Mouse (Mus musculus): ENCODE data around the gene Zcchc2. TPM values are rescaled to one million over a fixed set of nuclear protein-coding genes. Genes with fewer than 3 reads are reported as not detected.

Gene Zcchc2
- polyA plus RNA-seq, 1 experiment: 9.0 TPM

- peaks cover 2% of the 10 kb centered on the region for H3K4me1 ChIP-seq (ENCODE audit: control insufficient read depth, insufficient read depth, insufficient read length, low read length)
- TF ChIP-seq CTCF (IDR thresholded peaks at IDR 0.05; ENCODE audit: extremely low read depth, insufficient read length, insufficient replicate concordance, low read depth, low read length): no peak
- TF ChIP-seq POLR2A (IDR thresholded peaks at IDR 0.05; ENCODE audit: low read depth, low read length): no peak
- no peaks in the 10 kb centered on the region for H3K36me3 ChIP-seq (ENCODE audit: control insufficient read depth, insufficient read depth, low read length)
- WGBS: 48% methylated on average over 2 of the region's 2 CpGs
- no peak overlapping the region for H3K27ac ChIP-seq (ENCODE audit: insufficient read depth, low read depth, low read length)
- H3K27me3 ChIP-seq (ENCODE audit: control insufficient read depth, insufficient read depth, low read length): no peaks in the 10 kb centered on the region
- no peak overlapping the region for H3K4me3 ChIP-seq (ENCODE audit: low read depth, low read length)
Observed at GRCm38 (mm10) chr1:105995966-105996365, 5.8 kb downstream of the Zcchc2 start.

- Histone ChIP-seq H3K4me1 (ENCODE audit: control insufficient read depth, insufficient read depth, insufficient read length, low read length) (peaks cover 5% of the 10 kb centered on the region; the same call in 1 of the 2 replicates), H3K27ac (ENCODE audit: insufficient read depth, low read depth, low read length) (no peak overlapping the region), H3K27me3 (ENCODE audit: control insufficient read depth, insufficient read depth, low read length) (no peaks in the 10 kb centered on the region), H3K36me3 (ENCODE audit: control insufficient read depth, insufficient read depth, low read length) (no peaks in the 10 kb centered on the region), H3K4me3 (ENCODE audit: low read depth, low read length) (no peak overlapping the region)
- TF ChIP-seq POLR2A (IDR thresholded peaks at IDR 0.05; ENCODE audit: low read depth, low read length): no peak
- no peak for TF ChIP-seq CTCF (IDR thresholded peaks at IDR 0.05; ENCODE audit: extremely low read depth, insufficient read length, insufficient replicate concordance, low read depth, low read length)
- 28% methylated on average over 3 of the region's 3 CpGs for WGBS
Observed at GRCm38 (mm10) chr1:105997282-105997681, 7.1 kb downstream of the Zcchc2 start.

- H3K4me1 ChIP-seq (ENCODE audit: control insufficient read depth, insufficient read depth, insufficient read length, low read length): peaks cover 5% of the 10 kb centered on the region; the same call in 1 of the 2 replicates
- peaks cover 9% of the 10 kb centered on the region for H3K36me3 ChIP-seq (ENCODE audit: control insufficient read depth, insufficient read depth, low read length)
- no peak overlapping the region for H3K27ac ChIP-seq (ENCODE audit: insufficient read depth, low read depth, low read length)
- WGBS: 91% methylated on average over 2 of the region's 2 CpGs
- H3K4me3 ChIP-seq (ENCODE audit: low read depth, low read length): no peak overlapping the region
- no peaks in the 10 kb centered on the region for H3K27me3 ChIP-seq (ENCODE audit: control insufficient read depth, insufficient read depth, low read length)
- TF ChIP-seq POLR2A (IDR thresholded peaks at IDR 0.05; ENCODE audit: low read depth, low read length): no peak
- no peak for TF ChIP-seq CTCF (IDR thresholded peaks at IDR 0.05; ENCODE audit: extremely low read depth, insufficient read length, insufficient replicate concordance, low read depth, low read length)
Observed at GRCm38 (mm10) chr1:105999802-106000201, 9.6 kb downstream of the Zcchc2 start.

GRCm38 (mm10) chr1:106007581-106007980 lies 17.4 kb downstream of the Zcchc2 start:
- TF ChIP-seq POLR2A (IDR thresholded peaks at IDR 0.05; ENCODE audit: low read depth, low read length): no peak
- no peak for TF ChIP-seq CTCF (IDR thresholded peaks at IDR 0.05; ENCODE audit: extremely low read depth, insufficient read length, insufficient replicate concordance, low read depth, low read length)
- Histone ChIP-seq H3K36me3 (ENCODE audit: control insufficient read depth, insufficient read depth, low read length) (peaks cover 45% of the 10 kb centered on the region), H3K4me3 (ENCODE audit: low read depth, low read length) (no peak overlapping the region), H3K4me1 (ENCODE audit: control insufficient read depth, insufficient read depth, insufficient read length, low read length) (no peaks in the 10 kb centered on the region), H3K27ac (ENCODE audit: insufficient read depth, low read depth, low read length) (no peak overlapping the region), H3K27me3 (ENCODE audit: control insufficient read depth, insufficient read depth, low read length) (no peaks in the 10 kb centered on the region)
- 64% methylated on average over 1 of the region's 1 CpGs for WGBS

GRCm38 (mm10) chr1:106011097-106011496 lies 20.9 kb downstream of the Zcchc2 start:
- no peaks in the 10 kb centered on the region for H3K27me3 ChIP-seq (ENCODE audit: control insufficient read depth, insufficient read depth, low read length)
- H3K4me3 ChIP-seq (ENCODE audit: low read depth, low read length): no peak overlapping the region
- peaks cover 36% of the 10 kb centered on the region for H3K36me3 ChIP-seq (ENCODE audit: control insufficient read depth, insufficient read depth, low read length)
- TF ChIP-seq POLR2A (IDR thresholded peaks at IDR 0.05; ENCODE audit: low read depth, low read length) (no peak), CTCF (IDR thresholded peaks at IDR 0.05; ENCODE audit: extremely low read depth, insufficient read length, insufficient replicate concordance, low read depth, low read length) (no peak)
- H3K4me1 ChIP-seq (ENCODE audit: control insufficient read depth, insufficient read depth, insufficient read length, low read length): no peaks in the 10 kb centered on the region
- no peak overlapping the region for H3K27ac ChIP-seq (ENCODE audit: insufficient read depth, low read depth, low read length)
- WGBS: 76% methylated on average over 7 of the region's 7 CpGs

- Histone ChIP-seq H3K27ac (ENCODE audit: insufficient read depth, low read depth, low read length) (no peak overlapping the region), H3K4me3 (ENCODE audit: low read depth, low read length) (no peak overlapping the region), H3K27me3 (ENCODE audit: control insufficient read depth, insufficient read depth, low read length) (no peaks in the 10 kb centered on the region), H3K4me1 (ENCODE audit: control insufficient read depth, insufficient read depth, insufficient read length, low read length) (no peaks in the 10 kb centered on the region), H3K36me3 (ENCODE audit: control insufficient read depth, insufficient read depth, low read length) (peaks cover 33% of the 10 kb centered on the region)
- TF ChIP-seq CTCF (IDR thresholded peaks at IDR 0.05; ENCODE audit: extremely low read depth, insufficient read length, insufficient replicate concordance, low read depth, low read length) (no peak), POLR2A (IDR thresholded peaks at IDR 0.05; ENCODE audit: low read depth, low read length) (no peak)
- 92% methylated on average over 2 of the region's 2 CpGs for WGBS
Observed at GRCm38 (mm10) chr1:106013759-106014158, 23.6 kb downstream of the Zcchc2 start.

GRCm38 (mm10) chr1:106016262-106016661 lies 26.1 kb downstream of the Zcchc2 start:
- Histone ChIP-seq H3K4me3 (ENCODE audit: low read depth, low read length) (no peak overlapping the region), H3K36me3 (ENCODE audit: control insufficient read depth, insufficient read depth, low read length) (peaks cover 48% of the 10 kb centered on the region), H3K27me3 (ENCODE audit: control insufficient read depth, insufficient read depth, low read length) (no peaks in the 10 kb centered on the region), H3K4me1 (ENCODE audit: control insufficient read depth, insufficient read depth, insufficient read length, low read length) (no peaks in the 10 kb centered on the region), H3K27ac (ENCODE audit: insufficient read depth, low read depth, low read length) (no peak overlapping the region)
- 75% methylated on average over 6 of the region's 6 CpGs for WGBS
- TF ChIP-seq POLR2A (IDR thresholded peaks at IDR 0.05; ENCODE audit: low read depth, low read length) (no peak), CTCF (IDR thresholded peaks at IDR 0.05; ENCODE audit: extremely low read depth, insufficient read length, insufficient replicate concordance, low read depth, low read length) (no peak)
